Mouse (Mus musculus) liver, embryonic 14 days (tissue): ENCODE data around the gene Esrp2. TPM values are rescaled to one million over a fixed set of nuclear protein-coding genes. Genes with fewer than 3 reads are reported as not detected.

Experiments used
- polyA plus RNA-seq: library from polyadenylated mRNA; depleted of rRNA; stranded (reverse); fragments of >200 nt; gene quantifications from 2 replicates; pipeline ENCODE4 v1.2.3, GENCODE M21; 2012; rRNA removed

Esrp2 gene
- polyA plus RNA-seq, result 6.1 and 6.8 TPM in 2 replicates

DNA sequence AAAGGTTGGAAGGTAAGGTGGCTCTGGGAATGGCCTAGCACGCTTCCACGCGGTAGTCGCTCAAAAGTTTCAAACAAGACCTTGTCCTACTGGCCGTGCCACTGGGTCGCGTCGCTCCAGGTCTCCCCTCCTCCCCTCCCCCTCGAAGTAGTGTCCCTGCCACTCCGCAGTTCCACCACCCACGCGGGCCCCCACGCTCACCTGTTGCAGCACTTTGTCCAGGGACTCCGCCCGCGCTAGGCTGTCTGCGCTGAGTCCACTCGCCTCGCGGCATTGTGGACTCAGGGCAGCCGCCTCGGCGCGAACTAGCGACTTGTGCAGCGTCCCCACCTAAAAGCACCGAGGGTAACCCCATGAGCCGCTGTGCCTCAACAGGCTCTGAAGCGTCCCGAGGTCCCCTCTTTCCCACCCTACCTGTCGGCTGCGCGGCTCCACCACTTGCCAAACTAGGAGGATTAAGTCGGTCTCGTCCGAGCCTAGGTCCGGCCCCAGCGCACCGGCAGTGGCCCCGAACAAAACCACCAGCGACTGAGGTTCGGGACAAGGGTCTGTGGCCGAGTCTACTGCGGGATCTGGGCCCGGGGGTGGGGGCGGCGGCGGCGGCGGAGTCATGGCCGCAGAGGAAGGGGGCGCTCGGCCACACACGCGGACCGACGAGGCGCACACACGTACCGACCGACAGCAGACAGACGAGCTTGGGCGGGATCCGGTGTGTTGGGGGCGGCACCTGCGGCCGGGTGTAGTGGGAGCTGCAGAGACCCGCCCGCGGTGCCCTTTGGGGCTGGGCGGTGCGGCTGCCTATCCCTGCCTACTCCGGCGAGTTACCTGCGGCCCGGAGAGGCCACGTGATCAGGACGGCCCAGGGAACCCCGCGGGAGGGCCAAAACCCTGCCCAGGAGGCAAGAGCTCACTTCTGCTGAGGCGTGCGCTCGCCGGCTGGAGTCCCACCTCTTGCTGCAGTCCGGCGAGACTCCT is at the start of gene Esrp2:
TSS of gene Esrp2 (minus strand) at position 819 of the 975 bp plus-strand sequence.

GRCm38 (mm10) chr8:106168356-106169016 is 31.7 kb upstream of the Esrp2 start, which contains the start of gene Slc7a6:
Gene Slc7a6 (plus strand): TSS chr8:106168857.

GRCm38 (mm10) chr8:106149801-106150652 is 13.3 kb upstream of the Esrp2 start, which contains the start of gene Pla2g15:
Gene Pla2g15 (plus strand): TSS chr8:106150399.

Other genes starting within 250 kb of the Esrp2 start
- gene Nrn1l, start 243.4 kb downstream of the Esrp2 start, polyA plus RNA-seq, result 0.24 and 0.25 TPM in 2 replicates
- gene Pskh1, start 236.5 kb downstream of the Esrp2 start, polyA plus RNA-seq, result 8.4 and 9.5 TPM in 2 replicates
- 0.80 and 1.3 TPM in 2 replicates for gene Ctrl, start 203.1 kb downstream of the Esrp2 start, polyA plus RNA-seq
- gene Psmb10, start 198.5 kb downstream of the Esrp2 start, polyA plus RNA-seq, result 47.4 and 48.3 TPM in 2 replicates
- 34.6 and 40.3 TPM in 2 replicates for gene Lcat, start 193.6 kb downstream of the Esrp2 start, polyA plus RNA-seq
- 9.7 and 10.8 TPM in 2 replicates for gene Slc12a4, start 170.9 kb downstream of the Esrp2 start, polyA plus RNA-seq
- not detected in 2 replicates for gene Dpep3, start 157.5 kb downstream of the Esrp2 start, polyA plus RNA-seq
- gene Dus2, start 145.6 kb downstream of the Esrp2 start, polyA plus RNA-seq, result 8.4 and 9.4 TPM in 2 replicates
- gene Dpep2nb, start 131.0 kb downstream of the Esrp2 start, polyA plus RNA-seq, result not detected in 2 replicates
- gene Ddx28, start 125.1 kb downstream of the Esrp2 start, polyA plus RNA-seq, result 5.5 and 6.8 TPM in 2 replicates
- gene Nfatc3, start 78.1 kb downstream of the Esrp2 start, polyA plus RNA-seq, result 10.2 and 11.7 TPM in 2 replicates
- 3.0 and 3.3 TPM in 2 replicates for gene Pla2g15, start 13.4 kb upstream of the Esrp2 start, polyA plus RNA-seq
- gene Slc7a6, start 31.9 kb upstream of the Esrp2 start, polyA plus RNA-seq, result 3.3 and 3.9 TPM in 2 replicates
- 12.2 and 14.6 TPM in 2 replicates for gene Slc7a6os, start 74.0 kb upstream of the Esrp2 start, polyA plus RNA-seq
- 10.4 and 11.7 TPM in 2 replicates for gene Prmt7, start 74.0 kb upstream of the Esrp2 start, polyA plus RNA-seq
- 0.20 and 0.22 TPM in 2 replicates for gene Smpd3, start 201.0 kb upstream of the Esrp2 start, polyA plus RNA-seq